Mouse (Mus musculus) frontal cortex, postnatal 25 days (tissue): ENCODE measurements around the gene Cpm.
"Not testable (repeated sequence)": the region's sequence is repeated elsewhere in the genome, so short reads cannot be mapped to it uniquely, and the experiment has no call there.

ENCODE experiments used
- DNase-seq, 2 experiments: peaks; one replicate each; pipeline ENCODE4 v3.0.0; 2022; ENCODE audit warnings: low spot score in 2 of 2

Gene Cpm

GRCm38 (mm10) chr10:117703506-117703905 lies 74.2 kb downstream of the Cpm start:
- DNase-seq: no peak

GRCm38 (mm10) chr10:117704314-117704963 lies 75.1 kb downstream of the Cpm start:
- not testable (repeated sequence) for DNase-seq

DNA sequence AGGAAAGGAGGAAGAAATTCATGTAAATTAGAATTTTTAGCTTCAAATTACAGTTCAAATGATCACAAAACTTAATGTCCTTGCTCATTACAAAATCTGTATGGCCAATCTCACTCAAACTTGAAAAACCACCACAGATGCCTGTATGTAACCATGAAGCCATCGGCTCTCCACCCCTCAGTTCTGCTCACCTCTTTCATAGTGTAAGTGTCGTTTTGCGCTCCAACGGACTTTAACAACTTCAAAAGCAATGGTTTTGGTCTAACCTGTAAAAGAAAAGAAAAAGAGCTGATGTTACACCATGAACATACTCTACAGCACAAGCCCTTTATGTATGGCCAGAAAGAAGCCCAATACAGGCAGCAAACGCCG lies 75.7 kb downstream of the Cpm start:
- no peak for DNase-seq

DNA sequence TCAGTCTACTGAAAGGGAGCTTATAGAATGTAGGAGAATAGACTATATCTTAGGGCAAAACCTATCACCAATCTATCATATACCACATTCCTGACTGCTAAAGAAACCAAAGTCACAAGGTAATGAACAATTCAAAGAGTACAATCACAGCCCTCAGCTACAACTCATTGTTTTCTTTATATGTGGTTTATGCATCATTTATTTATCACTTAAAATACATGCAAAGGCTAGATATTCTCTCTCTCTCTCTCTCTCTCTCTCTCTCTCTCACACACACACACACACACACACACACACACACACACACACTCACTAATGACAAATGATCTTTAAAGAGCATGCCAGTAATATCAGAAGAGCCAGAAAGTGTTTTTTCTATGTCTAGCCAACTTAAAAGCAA lies 76.5 kb downstream of the Cpm start:
- DNase-seq: no peak

- DNase-seq: no peak
Observed at GRCm38 (mm10) chr10:117706440-117706839, 77.1 kb downstream of the Cpm start.

DNA sequence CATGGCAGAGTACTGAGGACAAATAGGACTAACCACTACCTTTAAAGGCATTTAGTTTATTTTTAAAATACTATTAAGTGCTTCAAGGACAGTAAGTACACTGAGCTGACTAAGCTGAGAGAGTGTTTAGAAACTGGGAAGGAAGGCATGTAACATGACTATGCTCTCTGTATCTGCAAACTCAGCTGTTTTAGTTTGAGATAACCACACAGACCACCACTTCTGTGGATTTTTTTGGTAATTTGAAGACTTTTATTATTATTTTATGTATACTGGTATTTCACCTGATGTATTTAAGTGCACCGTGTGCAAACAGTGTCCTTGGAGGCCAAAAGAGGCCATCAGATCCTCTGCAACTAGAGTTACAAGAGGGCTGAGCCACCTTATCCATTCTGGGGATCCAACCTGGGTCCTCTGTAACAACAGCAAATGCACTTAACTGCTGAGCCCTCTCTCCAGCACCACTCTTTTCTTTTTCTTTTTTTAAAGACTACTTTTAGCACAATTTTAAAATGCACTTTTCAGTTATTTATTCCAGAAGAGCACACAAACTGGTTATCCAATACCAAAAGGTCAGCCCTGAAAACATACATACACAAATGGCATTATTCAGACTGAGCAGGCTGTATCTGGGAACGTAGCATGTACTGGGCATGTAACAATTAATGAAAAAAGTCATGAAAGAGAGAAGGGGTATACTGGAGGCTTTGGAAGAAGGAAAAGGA lies 78.0 kb downstream of the Cpm start:
- no peak for DNase-seq

GRCm38 (mm10) chr10:117708376-117708775 lies 79.1 kb downstream of the Cpm start:
- DNase-seq: no peak

GRCm38 (mm10) chr10:117708856-117709255 lies 79.6 kb downstream of the Cpm start:
- DNase-seq: no peak

DNA sequence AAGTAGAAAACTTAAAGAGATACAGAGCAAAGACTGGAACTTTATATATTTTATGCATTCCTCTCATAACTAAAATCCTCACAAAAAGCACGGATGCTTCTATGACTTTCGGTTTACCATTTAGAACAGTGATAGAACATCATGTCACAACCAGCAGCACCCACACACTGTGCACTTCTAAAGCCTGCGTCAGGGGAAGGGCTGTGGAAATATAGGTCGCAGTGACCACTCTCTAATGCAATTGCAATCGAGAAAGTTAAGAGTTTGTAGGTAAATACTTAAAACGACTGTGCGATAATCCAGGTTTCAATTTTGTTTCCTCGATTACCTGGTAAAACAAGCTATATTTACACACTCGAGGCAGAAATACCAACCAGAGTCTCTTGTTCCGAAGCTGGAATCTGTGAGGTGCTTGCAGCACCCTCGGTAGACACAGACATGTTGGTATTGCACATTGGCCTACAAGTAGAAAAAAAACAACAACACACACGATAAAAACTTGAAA lies 80.1 kb downstream of the Cpm start:
- DNase-seq: no peak

DNA sequence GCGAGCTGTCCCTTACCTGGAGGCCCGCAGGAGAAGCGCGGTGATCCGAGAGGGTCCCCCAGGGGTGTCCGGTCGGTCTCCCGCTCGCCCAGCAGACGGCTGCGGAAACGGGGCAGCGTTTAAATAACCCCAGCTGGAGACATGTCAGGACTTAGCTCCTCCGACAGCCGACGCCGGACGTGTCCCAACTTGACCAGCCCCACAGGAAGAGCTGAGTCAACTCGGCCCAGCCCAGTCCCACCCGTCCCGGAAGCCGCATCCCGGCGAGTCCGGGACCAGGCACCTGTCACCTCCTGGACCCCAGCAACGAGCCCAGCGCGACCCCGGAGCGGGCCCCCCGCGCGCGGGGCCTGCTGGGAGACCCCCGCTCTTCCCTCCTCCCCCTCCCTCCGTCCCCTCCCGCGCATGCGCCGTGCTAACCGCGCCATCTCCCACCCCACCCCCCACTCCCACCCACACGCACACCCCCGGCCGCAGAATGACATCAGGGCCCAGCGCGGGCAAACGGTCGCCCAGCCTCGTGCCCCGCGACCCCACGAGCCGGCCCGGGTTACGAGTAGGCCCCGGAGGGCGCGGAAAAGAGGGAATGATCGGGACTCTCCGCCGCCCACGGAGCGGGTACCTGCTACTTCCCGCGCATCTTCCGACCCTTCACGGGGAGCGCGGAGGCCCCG lies 80.8 kb downstream of the Cpm start:
- DNase-seq: peak; percentile 55 to 57

DNA sequence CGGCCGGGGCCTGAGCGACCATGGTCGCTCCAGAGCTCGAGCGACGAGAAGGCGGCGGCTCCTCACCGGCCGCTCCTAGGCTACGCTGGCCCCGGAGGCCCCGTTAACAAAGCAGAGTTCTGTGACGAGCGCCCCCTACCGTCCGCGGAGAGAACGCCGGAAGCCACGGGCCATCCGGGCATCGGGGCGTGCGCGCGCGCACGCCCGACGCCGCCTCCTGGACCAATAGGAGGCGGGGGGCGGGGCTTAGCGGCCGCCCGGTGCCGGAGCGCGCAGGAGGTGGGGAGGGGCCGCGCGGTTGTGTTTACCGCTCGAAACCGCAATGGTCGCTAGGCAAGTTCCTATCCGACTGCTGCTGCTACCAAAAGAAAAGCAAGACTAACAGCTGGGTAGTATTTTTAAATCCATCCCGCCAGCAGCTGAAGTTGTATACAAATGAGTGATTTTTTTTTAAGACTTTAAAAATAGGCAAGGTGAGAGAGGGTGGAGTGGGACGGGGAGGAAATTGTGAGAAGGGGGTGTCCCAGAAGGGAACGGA lies 81.4 kb downstream of the Cpm start, which contains the start of gene Mdm2:
Gene Mdm2 (minus strand): TSS at position 155 of the 538 bp plus-strand sequence.
- DNase-seq: peak; percentile 97

DNA sequence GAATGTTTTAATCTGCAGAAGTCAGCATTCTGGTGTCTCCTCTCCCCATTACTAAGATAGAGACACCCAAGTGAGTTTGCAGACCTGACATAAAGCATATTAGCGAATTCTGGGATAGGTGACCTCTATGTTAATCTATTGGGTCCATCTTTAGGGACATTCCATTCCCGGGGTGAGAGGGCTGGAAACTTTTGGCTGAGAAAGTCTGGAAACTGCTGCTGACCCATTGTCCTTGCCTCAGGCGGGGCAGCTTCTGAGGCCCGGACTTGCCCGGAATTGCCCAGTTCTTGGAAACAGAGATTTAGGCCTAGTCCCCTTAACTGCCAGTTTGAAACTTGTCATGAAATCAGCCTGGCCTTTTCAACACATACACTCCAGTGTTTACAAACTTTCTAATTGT lies 82.1 kb downstream of the Cpm start:
- no peak for DNase-seq

DNA sequence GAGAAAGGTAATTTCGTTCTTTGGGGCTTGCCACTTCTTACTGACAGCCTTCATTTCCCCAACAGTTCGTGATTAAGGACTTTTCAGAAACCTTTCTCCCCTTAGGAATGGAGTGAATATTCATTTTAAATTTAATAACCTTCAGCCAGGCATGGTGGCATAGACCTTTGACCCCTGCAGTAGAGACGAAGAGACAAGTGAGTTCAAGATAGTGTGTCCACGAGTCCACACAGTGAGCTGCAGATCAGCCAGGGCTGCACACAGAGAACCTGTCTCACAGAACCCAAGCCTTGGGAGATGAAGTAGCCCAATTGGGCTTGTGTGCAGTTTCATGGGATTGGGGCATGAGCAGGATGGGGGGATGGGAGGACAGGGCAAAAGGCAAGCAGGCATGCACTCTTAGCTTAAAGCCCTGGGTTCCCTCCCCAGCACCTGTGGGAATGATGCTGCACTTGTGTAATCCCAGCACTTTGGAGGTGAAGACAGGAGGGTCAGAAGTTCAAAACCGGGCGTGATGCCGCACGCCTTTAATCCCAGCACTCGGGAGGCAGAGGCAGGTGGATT lies 83.0 kb downstream of the Cpm start:
- DNase-seq: no peak

- no peak for DNase-seq
Observed at GRCm38 (mm10) chr10:117712871-117713270, 83.6 kb downstream of the Cpm start.

DNA sequence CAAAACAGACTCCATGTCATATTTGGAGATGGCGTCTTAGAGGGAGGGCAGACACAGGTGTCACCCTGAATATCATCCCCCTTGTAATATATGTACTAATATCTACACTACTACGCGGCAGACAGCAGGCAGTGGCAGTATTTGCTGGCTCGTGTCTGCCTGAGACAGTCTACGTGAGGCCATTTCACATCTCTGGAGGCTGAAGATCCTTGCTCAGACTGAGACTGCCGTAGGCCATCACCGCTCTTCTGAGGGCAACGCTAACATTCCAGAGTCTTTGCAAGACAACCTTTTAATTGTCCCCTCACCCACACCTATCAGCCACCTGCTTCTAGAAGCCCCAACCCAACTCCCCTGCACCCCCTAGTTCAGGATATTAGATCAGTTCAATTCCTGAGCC lies 84.2 kb downstream of the Cpm start:
- DNase-seq: no peak

- DNase-seq: no peak
Observed at GRCm38 (mm10) chr10:117714048-117714545, 84.8 kb downstream of the Cpm start.

- DNase-seq: no peak
Observed at GRCm38 (mm10) chr10:117714928-117715500, 85.7 kb downstream of the Cpm start.

- DNase-seq: not testable (repeated sequence)
Observed at GRCm38 (mm10) chr10:117715654-117716053, 86.4 kb downstream of the Cpm start.

- no peak for DNase-seq
Observed at GRCm38 (mm10) chr10:117716686-117717085, 87.4 kb downstream of the Cpm start.

GRCm38 (mm10) chr10:117717583-117717982 lies 88.3 kb downstream of the Cpm start:
- DNase-seq: no peak
